Mouse (Mus musculus): ENCODE data around the gene Pop4.
"Not testable (repeated sequence)": the region's sequence is repeated elsewhere in the genome, so short reads cannot be mapped to it uniquely, and the experiment has no call there.

Gene Pop4

GRCm38 (mm10) chr7:38270703-38271510 lies at the start of gene Pop4:
TSS of gene Pop4 (minus strand) at chr7:38271423.
- peak; percentile 90 for DNase-seq (ENCODE audit: low read depth)

DNA sequence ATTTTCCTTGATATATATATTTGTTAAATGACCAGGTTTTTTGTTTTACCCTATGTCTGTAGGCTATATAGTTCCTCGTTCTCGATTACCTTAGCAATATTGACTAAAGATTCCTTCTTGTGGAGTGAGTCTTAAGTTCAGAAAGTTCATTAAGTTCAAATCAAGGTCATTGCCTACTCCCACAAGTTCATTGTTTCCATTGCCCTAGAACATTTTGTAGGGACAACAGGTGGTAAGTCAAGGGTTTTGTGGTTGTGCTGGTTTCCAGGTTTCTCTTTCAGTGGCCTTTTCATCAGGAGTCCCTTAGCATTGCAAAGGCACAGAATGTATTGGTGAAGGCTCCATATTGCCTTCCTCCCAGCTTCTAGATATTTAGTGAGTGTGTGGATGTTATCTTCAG lies 49.4 kb upstream of the Pop4 start:
- DNase-seq (ENCODE audit: low read depth): no peak

DNA sequence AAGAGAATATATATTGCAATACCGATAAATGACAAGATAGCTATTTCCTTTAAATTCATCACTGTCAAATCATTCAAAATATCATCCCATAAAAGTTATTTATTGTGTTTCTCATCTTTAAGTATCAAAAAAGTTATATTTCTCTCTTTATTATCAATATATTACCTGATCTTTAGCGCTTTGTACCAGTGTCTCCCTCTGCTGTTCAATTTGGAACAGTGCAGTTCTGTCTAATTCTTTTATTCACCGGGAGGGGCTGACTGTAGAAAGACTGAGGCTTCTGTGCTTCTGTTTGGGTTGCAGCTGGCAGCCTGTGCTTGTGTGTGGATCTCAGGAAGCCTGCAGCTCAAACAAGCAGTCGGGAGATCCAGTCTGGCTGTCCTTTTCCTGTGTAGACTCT lies 11.0 kb upstream of the Pop4 start:
- DNase-seq (ENCODE audit: low read depth): not testable (repeated sequence)

GRCm38 (mm10) chr7:38272551-38272950 lies 1.3 kb upstream of the Pop4 start:
- peak; percentile 12 for DNase-seq (ENCODE audit: low read depth)

- peak; percentile 47 for DNase-seq (ENCODE audit: low read depth)
Observed at GRCm38 (mm10) chr7:38271859-38272258, 636 bp upstream of the Pop4 start.

DNA sequence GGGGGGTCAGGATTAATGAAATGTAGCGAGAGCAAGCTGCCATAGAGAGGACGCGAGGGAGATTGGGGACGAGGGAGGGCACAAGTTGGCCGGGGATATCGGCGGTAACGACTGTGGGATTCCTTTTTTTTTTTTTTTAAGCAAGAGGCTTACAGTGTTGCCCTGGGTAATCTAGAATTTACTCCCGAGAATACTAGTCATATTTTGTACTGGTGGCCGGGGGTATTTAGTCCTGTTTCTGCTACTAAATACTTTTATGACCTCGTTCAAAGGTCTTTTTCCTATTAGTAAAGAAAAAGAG lies 238 bp upstream of the Pop4 start:
- no peak for DNase-seq (ENCODE audit: low read depth)

- peak; percentile 67 for DNase-seq (ENCODE audit: low read depth)
Observed at GRCm38 (mm10) chr7:38267006-38267680, 4.1 kb downstream of the Pop4 start.

- DNase-seq (ENCODE audit: low read depth): no peak
Observed at GRCm38 (mm10) chr7:38262406-38262805, 8.8 kb downstream of the Pop4 start.

- no peak for DNase-seq (ENCODE audit: low read depth)
Observed at GRCm38 (mm10) chr7:38259631-38260030, 11.6 kb downstream of the Pop4 start.

GRCm38 (mm10) chr7:38253441-38253840 lies 17.8 kb downstream of the Pop4 start:
- no peak for DNase-seq (ENCODE audit: low read depth)

DNA sequence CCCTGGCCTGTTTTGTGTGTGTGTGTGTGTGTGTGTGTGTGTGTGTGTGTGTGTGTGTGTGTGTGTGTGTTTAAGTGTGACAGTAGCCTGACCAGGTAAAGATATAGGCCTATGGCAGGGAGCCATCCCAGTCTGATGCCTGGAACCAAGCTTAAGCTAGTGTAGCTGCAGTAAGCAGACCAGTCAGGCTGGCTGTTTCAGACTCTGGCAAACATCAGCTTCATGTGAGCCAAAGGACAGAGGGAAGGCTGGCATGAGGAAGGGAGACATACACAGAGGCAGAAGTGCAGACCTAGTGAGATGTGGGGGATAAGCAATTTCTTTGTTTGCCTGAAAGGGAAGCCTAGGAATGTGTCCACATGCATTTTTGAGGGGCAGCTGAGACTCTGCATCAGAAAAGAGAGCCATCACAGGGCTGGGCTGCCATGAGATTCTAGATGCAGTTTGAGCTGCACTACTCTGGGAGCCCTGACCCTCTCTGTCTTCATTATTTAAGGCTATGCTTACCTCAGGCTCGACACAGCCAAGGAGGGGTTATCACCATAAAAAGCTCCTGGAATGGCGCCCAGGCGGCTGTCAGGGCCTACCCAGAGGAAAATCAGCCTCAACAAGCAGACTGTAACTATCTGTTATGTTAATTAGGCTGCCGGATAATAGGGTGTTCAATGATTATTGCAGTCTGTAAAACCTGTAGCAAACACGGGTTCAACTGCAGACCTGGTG lies 19.6 kb downstream of the Pop4 start:
- DNase-seq (ENCODE audit: low read depth): no peak

GRCm38 (mm10) chr7:38242417-38242816 lies 28.8 kb downstream of the Pop4 start:
- no peak for DNase-seq (ENCODE audit: low read depth)

- DNase-seq (ENCODE audit: low read depth): no peak
Observed at GRCm38 (mm10) chr7:38237140-38237539, 34.1 kb downstream of the Pop4 start.

DNA sequence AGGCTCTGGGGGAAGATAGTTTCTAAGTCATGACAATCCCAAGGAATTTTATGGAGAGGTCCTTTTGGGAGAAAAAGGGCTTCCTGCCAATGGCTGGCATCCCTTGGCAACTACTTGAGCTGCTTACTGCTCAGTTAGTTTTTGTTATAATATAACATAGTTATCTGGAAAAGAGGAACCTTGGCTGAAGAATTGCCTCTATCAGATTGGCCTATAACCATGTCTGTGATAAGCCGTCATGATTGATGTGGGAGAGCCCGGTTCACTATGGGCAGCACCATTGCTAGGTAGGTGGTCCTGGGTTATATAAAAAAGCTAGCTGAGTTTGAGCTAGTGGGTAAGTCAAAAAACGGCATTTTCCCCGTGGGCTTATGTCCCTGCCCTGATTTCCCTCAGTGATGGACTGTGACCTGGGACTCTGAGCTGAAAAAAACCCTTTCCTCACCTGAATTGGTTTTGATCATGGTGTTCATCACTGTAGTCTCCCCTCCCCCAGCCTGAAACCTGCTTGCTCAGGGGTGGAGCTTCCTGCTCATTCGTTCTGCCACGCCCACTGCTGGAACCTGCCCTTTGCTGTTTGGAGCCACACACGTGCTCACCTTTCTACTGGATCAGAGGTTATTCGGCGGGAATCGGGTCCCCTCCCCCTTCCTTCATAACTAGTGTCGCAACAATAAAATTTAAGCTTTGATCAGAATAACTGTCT lies 34.7 kb downstream of the Pop4 start:
- no peak for DNase-seq (ENCODE audit: low read depth)

- no peak for DNase-seq (ENCODE audit: low read depth)
Observed at GRCm38 (mm10) chr7:38230285-38230684, 40.9 kb downstream of the Pop4 start.

DNA sequence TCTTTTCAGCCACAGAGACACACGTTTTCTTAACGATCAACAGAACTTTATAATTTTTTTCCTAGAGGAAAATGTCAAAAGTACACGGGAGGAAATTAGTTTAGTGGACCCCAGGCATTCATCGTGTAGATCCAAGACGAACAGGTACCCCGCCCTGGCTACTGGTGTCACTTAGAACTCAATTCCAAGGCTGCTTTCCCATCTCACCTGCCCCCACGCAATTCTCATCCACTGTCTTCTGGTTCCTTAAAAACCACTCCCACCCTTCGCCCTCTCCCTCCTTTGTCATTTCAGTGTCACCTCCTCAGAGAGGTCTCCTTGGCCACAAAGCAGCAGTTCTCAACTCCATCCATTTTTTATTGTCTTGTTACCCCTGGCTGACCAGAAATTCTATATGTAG lies 42.9 kb downstream of the Pop4 start:
- no peak for DNase-seq (ENCODE audit: low read depth)

DNA sequence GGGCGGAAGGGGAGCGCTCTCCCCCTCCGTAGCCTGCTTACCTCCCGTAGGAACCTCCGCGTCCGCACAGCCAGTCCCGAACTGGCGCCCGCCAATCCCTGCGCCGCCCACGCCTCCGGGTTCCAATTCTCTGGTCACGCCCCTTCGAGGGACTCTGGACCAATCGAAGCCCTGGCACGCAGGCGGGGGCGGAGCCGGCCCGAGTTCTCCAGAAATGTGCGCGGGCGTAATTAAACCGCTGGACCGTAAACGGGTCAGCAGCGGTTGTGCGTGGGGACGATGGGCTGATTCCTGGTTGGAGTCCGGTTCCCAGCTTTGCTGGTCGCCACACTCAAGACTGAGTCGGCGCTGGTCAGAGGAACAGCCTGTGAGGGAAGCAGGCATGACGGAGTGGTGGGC lies 43.3 kb downstream of the Pop4 start, which contains the start of gene Plekhf1:
TSS of gene Plekhf1 (minus strand) at position 117 of the 399 bp plus-strand sequence.
- no peak for DNase-seq (ENCODE audit: low read depth)

GRCm38 (mm10) chr7:38227181-38227899 lies 43.9 kb downstream of the Pop4 start:
- DNase-seq (ENCODE audit: low read depth): no peak

DNA sequence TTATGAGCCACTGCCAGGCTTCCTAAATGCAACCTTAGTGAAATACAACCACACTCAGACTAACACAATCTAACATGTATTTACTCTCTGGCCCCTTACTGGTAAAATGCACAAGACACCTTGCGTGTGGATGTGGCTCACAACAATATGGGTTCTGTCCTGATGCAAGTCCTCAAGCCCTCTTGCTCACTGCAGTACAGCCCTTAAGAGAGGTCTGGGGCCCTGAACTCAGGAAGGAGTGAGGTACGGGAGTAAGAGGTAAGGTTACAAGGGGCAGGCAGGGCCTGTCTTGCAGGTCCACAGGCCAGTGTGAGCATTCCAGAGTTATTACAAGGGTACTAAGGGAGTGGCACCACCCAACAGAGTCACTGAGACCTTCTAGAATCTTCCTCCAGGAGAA lies 45.0 kb downstream of the Pop4 start:
- DNase-seq (ENCODE audit: low read depth): no peak

DNA sequence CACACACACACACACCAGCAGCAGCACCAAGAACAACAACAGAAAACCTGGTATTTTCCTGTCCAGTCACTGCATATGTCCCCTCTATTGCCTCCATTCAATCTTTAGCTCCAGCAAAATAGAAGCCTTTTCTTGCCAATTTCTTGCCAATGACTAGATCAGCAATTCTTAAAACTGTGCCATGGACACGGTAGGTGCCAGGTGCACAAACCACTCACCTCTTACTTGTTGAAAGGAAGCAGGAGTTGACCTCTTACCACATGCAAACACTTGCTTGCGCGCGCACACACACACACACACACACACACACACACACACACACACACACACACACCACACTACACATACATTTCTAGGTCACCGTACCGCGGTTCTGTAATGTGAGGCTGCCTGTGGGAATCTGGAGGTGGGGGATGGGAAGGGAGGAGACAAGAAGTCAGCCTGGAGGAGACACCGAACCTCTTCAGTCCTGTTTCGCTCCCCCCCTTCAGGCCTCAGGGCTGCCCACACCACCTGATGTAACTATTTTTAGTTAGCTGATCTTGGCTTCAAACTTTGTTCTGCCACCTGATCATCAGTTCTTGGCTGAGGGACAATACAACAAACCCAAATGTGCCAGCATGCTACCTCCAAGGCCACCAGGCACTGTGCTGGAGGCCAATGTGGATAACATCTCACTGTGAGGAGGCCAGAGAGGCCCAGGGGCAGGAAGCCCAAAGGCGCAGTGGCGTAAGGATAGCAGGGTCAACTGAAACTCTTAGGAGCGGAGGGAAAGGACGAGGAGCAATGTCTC lies 46.5 kb downstream of the Pop4 start:
- no peak for DNase-seq (ENCODE audit: low read depth)

DNA sequence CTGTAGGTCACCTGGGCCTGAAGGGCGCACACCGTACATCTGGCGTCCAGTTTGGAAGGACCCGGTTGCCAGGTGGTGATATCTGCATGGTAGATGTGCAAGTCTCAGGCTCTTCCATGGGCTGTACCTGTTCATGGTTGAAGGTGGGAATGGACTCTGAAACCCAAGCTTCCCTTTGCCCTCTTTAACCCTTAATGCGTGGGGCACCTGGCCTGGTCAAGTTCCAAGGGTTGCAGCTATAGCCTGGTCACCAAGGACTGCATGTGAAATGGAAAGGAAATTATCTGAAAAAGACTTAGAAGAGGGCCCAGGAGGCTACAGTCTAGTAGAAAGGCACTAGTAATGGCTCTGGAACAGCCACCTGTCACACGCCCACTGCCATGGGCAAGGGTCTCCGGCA lies 50.4 kb downstream of the Pop4 start:
- no peak for DNase-seq (ENCODE audit: low read depth)
